Mouse (Mus musculus) neutrophil, adult 59 days (primary cell): Measurements from ENCODE around the gene Il2. TPM values are rescaled to one million over a fixed set of nuclear protein-coding genes. Genes with fewer than 3 reads are reported as not detected.

ENCODE experiments used
- total RNA-seq, 2 experiments: library from RNA; stranded (reverse); gene quantifications; 1 replicate in 1 of 2; 2 replicates in 1 of 2; pipeline ENCODE4 v1.2.4; 2023

Il2 gene
- not detected for total RNA-seq

DNA sequence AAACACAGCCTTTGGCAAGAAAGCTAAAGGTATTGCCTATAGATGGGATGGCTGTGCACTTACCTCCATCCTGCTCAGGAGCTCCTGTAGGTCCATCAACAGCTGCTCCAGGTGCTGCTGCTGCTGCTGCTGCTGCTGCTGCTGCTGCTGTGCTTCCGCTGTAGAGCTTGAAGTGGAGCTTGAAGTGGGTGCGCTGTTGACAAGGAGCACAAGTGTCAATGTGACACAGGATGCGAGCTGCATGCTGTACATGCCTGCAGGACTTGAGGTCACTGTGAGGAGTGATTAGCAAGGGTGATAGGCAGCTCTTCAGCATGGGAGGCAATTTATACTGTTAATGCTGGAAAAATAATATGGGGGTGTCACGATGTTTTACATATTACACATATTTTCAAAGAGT lies at the start of gene Il2:
TSS of gene Il2 (minus strand) at position 305 of the 400 bp plus-strand sequence.

Other genes starting within 250 kb of the Il2 start
- under 1 TPM in 1 of 2 experiments, not detected in 1; 0.20 TPM for gene Adad1, start 62.4 kb downstream of the Il2 start, total RNA-seq
- gene Il21, start 106.7 kb upstream of the Il2 start, total RNA-seq: not detected
- gene Bbs12, start 186.6 kb upstream of the Il2 start, total RNA-seq: under 1 TPM; 0.64 to 0.71 TPM
- 1 to 10 TPM in 1 of 2 experiments, not detected in 1; 1.6 TPM for gene Cetn4, start 186.7 kb upstream of the Il2 start, total RNA-seq
- not detected for gene Fgf2, start 222.4 kb upstream of the Il2 start, total RNA-seq